Mouse (Mus musculus) liver, embryonic 15.5 days (tissue): Measurements from ENCODE around the gene Cytip. TPM values are rescaled to one million over a fixed set of nuclear protein-coding genes. Genes with fewer than 3 reads are reported as not detected.

ENCODE experiments used
- ATAC-seq: fragments of 200-750 bp; cut with Nextera tagmentation; 2 replicates; pipeline ENCODE4 v1.8.0; 2017; ENCODE audit warnings: moderate number of reproducible peaks, mild to moderate bottlenecking, moderate library complexity; ENCODE audit not compliant: insufficient read depth
- H3K27ac ChIP-seq: fragments of 300-500 bp; sonication (generic); replicated peaks from 2 replicates; pipeline ENCODE4 v1.5.1; 2015; ENCODE audit warnings: mild to moderate bottlenecking, inconsistent platforms
- H3K27me3 ChIP-seq: fragments of 300-500 bp; sonication (generic); 2 replicates; pipeline ENCODE4 v1.6.1; 2015; ENCODE audit warnings: mild to moderate bottlenecking, inconsistent platforms
- H3K36me3 ChIP-seq: fragments of 300-500 bp; sonication (generic); replicated peaks from 2 replicates; pipeline ENCODE4 v1.6.1; 2015; ENCODE audit warnings: moderate library complexity, mild to moderate bottlenecking, inconsistent platforms
- H3K4me1 ChIP-seq: fragments of 300-500 bp; sonication (generic); replicated peaks from 2 replicates; pipeline ENCODE4 v1.6.1; 2015; ENCODE audit warnings: inconsistent platforms
- H3K4me2 ChIP-seq: fragments of 300-500 bp; sonication (generic); 2 replicates; pipeline ENCODE4 v1.6.1; 2015; ENCODE audit warnings: moderate library complexity, mild to moderate bottlenecking, inconsistent platforms
- H3K4me3 ChIP-seq: fragments of 300-500 bp; sonication (generic); replicated peaks from 2 replicates; pipeline ENCODE4 v1.5.1; 2015; ENCODE audit warnings: mild to moderate bottlenecking, inconsistent platforms
- H3K9ac ChIP-seq: fragments of 300-500 bp; sonication (generic); 2 replicates; pipeline ENCODE4 v1.6.1; 2015; ENCODE audit warnings: moderate library complexity, mild to moderate bottlenecking, inconsistent platforms
- H3K9me3 ChIP-seq: fragments of 300-500 bp; sonication (generic); replicated peaks from 2 replicates; pipeline ENCODE4 v1.6.1; 2016; ENCODE audit warnings: inconsistent platforms
- WGBS: fragments of 180-500 bp; shearing (Covaris S2); methylation state at CpG from one replicate; pipeline ENCODE4 v1.1.7; 2015; ENCODE audit warnings: mixed read lengths; ENCODE audit not compliant: insufficient replicate concordance; 5-methylcytosine and 5-hydroxymethylcytosine counted together
- polyA plus RNA-seq: library from polyadenylated mRNA; unstranded; fragments of >200 nt; fragmentation: Nextera tagmentation; extraction: Ambion mirVana; gene quantifications from 2 replicates; pipeline ENCODE4 v1.2.1, GENCODE M21; 2015

The Cytip gene
- polyA plus RNA-seq, 1 experiment from 2014 or later = 3.4 TPM

DNA sequence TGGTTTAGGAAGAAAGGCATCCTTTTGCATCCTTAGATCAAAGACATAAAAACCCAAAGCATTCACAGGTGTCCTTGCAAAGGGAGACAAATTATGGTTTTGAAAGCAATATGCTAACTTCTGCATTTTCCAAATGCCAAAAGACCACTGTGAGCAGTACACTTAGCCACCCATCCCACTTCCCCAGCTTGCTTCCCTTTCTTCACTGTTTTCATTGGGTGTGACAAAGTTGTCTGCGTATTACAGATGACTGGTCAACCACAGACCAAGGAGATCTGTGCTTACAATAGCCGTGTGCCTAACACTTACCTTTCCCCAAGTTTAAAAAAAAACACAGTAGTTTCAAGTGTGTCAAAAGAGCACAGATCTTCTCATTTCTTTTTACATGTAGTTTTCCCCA is 11.7 kb downstream of the Cytip start:
- no peaks in the 10 kb centered on the region for H3K27me3 ChIP-seq
- H3K4me2 ChIP-seq = no peak overlapping the region
- H3K4me1 ChIP-seq = no peaks in the 10 kb centered on the region
- H3K36me3 ChIP-seq = no peaks in the 10 kb centered on the region
- H3K4me3 ChIP-seq = no peak overlapping the region
- H3K9ac ChIP-seq = no peak overlapping the region
- 28% methylated on average over 2 of the region's 2 CpGs for WGBS
- no peaks in the 10 kb centered on the region for H3K9me3 ChIP-seq
- ATAC-seq = no peak
- H3K27ac ChIP-seq = no peak overlapping the region

DNA sequence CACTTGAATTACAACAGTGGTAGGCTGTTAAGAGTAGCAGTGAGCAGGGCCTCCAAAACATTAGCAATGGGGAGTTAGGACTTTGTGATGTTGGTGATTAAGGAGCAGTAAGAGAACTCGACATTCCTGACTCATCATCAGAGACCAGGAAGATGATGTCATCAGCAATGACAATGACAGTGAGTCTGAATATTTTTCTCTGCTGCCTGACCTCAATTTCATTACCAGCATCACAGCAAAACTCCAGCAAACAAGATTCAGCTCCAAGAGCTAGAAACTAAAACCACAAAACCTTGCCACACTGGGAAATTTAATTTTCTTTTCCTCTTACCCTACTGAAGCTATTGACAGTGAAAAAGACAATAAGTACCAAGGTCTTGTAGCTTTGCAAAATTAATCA is 14.6 kb downstream of the Cytip start:
- no peaks in the 10 kb centered on the region for H3K4me1 ChIP-seq
- no peak overlapping the region for H3K9ac ChIP-seq
- H3K4me3 ChIP-seq = no peak overlapping the region
- H3K36me3 ChIP-seq = no peaks in the 10 kb centered on the region
- no peak overlapping the region for H3K27ac ChIP-seq
- no peaks in the 10 kb centered on the region for H3K9me3 ChIP-seq
- no peaks in the 10 kb centered on the region for H3K27me3 ChIP-seq
- 35% methylated on average over 1 of the region's 1 CpGs for WGBS
- H3K4me2 ChIP-seq = no peak overlapping the region
- ATAC-seq = no peak

DNA sequence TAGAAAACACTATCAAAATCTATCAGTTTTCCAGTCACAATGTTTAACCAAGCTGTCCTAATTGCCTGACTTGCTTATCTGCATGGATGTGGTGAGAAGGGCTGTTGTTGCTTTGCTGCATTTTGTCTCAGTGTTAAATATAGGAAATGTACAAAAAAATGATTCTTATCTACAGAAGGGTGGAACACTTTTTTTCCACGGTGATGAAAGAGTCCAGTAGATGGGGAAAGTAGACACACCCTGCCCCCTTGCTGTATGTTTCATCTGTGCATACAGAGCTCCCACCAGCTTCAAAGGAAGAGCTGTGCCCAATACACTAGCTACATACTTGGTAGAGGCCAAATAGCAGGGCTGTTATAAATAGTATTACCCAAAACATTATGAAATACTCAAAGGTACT is 16.3 kb downstream of the Cytip start:
- no peaks in the 10 kb centered on the region for H3K9me3 ChIP-seq
- ATAC-seq = no peak
- 5% methylated on average over 1 of the region's 1 CpGs for WGBS
- no peak overlapping the region for H3K27ac ChIP-seq
- no peak overlapping the region for H3K9ac ChIP-seq
- H3K36me3 ChIP-seq = no peaks in the 10 kb centered on the region
- H3K4me3 ChIP-seq = no peak overlapping the region
- no peak overlapping the region for H3K4me2 ChIP-seq
- H3K4me1 ChIP-seq = no peaks in the 10 kb centered on the region
- H3K27me3 ChIP-seq = no peaks in the 10 kb centered on the region

DNA sequence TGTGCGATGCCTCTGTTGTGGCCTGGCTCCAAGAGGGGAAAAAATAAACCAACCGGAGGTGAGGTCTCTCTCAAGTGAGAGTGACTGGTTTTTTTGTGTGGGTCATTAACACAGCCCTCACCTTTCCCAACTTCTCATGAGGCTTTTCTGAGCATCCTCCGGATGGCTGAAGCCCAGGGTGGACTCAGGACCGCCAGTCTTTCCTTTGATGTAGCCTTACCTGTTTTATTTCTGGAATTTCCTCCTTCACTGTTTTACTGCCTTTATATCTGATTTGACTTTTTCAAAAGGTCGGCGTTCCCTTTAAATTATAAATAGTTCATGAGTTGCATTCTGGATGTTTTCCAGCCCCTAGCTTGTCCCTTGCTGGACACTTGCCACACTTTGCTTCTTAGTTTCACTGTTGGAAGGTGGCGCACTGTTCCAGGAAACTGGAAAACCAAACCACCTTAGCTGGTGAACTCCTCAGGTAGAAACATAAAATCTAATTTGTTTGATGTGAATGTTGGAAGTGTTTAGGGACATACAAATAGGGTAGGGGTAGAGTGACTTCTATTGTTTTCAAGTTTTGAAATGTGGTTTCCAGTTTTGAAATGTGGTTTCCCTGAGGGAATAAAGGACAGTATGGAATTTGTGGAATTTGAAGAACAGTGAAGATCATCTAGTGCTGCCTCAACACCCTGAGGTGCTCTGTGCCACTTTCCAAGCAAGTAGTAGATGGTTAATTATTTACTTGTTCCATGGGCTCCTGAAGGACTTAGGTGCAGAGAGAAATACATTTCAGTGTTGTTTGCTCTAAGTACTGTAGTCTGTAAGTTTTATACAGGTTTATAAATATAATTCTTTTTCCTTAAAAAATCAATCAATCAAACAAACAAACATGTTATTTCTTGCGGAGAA is 19.7 kb downstream of the Cytip start:
- Histone ChIP-seq H3K4me2 (no peak overlapping the region), H3K27ac (no peak overlapping the region), H3K9ac (no peak overlapping the region), H3K9me3 (no peaks in the 10 kb centered on the region), H3K4me3 (no peak overlapping the region), H3K4me1 (no peaks in the 10 kb centered on the region), H3K27me3 (no peaks in the 10 kb centered on the region), H3K36me3 (no peaks in the 10 kb centered on the region)
- WGBS = 63% methylated on average over 8 of the region's 8 CpGs
- ATAC-seq = no peak

DNA sequence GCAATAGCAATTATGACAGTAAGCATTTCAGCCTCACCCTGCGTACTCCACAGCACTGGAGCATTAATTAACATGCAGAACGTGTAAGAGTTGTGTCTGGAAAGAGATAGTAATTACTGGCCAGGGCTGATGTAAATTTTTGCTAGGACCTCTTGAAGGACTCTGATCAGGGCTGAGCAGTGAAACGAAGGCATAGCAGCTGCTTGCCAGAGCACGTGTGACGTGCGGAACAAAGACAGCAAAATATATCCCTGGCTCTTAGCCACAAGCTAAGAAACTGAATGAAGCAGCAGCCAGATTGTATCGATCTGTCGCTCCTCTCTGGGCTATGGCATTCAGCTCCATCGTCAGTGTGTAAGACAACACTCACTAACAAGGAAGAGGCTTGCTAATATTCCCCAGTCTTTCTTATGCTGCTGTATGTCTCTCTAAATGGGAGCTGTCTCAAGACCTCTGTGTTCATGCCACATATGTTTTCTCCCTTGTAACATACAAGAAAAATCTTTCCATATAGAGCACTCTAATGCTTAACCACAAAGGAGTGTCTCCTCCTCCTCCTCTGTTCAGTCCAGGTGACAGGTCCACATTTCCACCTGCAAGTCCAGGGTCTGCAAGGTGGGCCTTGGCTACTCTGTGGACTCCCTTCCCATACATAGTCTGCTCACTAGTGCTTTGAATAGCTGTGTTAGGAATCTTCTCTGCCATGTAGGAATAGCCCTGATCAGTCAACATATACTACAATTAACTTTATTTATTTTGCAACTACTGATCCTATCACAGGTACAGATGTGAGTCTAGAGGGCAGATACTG is 20.7 kb downstream of the Cytip start:
- Histone ChIP-seq H3K4me3 (no peak overlapping the region), H3K27ac (no peak overlapping the region), H3K36me3 (no peaks in the 10 kb centered on the region), H3K4me1 (no peaks in the 10 kb centered on the region), H3K9ac (no peak overlapping the region), H3K9me3 (no peaks in the 10 kb centered on the region), H3K4me2 (no peak overlapping the region), H3K27me3 (no peaks in the 10 kb centered on the region)
- WGBS = 67% methylated on average over 9 of the region's 9 CpGs
- no peak for ATAC-seq

DNA sequence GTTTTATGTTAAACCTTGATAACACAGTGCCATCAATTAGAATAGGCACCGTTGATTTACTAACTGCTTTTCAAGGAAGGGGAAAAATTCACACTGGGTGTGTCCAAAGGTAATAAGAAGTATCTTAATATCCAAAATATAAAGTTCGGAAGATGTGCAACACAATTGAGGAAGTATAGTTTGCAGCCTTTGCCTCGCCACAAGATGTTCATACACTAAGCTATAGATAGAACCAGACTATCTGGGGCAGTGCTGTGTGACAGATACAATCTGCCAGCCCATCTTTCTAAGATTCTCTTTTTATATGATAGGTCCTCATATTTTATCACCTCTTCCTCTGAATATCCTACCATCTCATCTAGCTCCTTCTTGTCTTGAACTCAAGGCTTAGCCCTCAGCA is 22.4 kb downstream of the Cytip start:
- Histone ChIP-seq H3K4me3 (no peak overlapping the region), H3K4me2 (no peak overlapping the region), H3K27me3 (no peaks in the 10 kb centered on the region), H3K9ac (no peak overlapping the region), H3K9me3 (no peaks in the 10 kb centered on the region), H3K4me1 (no peaks in the 10 kb centered on the region), H3K36me3 (no peaks in the 10 kb centered on the region), H3K27ac (no peak overlapping the region)
- 32% methylated on average over 3 of the region's 3 CpGs for WGBS
- ATAC-seq = no peak

DNA sequence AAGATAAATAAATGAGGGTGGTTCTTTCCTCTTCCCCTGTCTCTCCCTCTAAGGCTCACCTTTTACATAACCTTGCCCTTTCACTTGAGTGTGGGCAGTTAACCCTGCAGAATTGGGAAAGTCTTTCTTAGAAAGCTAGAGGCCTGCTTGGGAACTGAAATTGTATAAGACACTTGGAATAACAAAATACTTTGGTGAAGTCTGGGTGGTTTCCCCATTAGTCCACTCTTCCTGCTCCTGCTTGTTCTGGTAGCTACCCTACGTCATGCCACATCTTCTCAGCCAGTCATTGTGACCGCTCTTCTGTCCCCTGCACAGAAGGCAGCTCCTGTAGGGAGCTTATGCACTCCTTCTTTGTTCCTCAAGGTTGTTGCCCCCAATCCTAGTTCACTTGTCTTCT is 26.2 kb downstream of the Cytip start:
- Histone ChIP-seq H3K27me3 (no peaks in the 10 kb centered on the region), H3K27ac (no peak overlapping the region), H3K4me3 (no peak overlapping the region), H3K9ac (no peak overlapping the region), H3K4me1 (no peaks in the 10 kb centered on the region), H3K36me3 (no peaks in the 10 kb centered on the region), H3K9me3 (no peaks in the 10 kb centered on the region), H3K4me2 (no peak overlapping the region)
- 67% methylated on average over 2 of the region's 2 CpGs for WGBS
- no peak for ATAC-seq

DNA sequence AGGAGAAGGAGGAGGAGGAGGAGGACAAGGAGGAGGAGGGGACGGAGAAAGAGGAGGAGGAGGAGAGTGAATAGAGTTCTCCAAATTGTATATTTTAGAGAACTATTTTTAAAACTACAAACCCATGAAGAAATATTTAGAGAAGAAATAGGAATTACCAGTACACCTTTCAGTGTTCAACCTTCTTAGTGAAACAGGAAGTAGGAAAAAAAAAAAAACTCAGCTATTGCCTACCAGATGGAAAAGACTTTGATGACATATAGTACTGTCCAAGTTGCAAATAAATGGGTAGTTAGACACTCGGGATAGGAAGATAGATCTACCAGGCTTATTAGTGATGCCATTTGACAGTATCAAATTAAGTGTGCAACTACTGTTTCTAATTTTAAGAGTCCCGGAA is 27.7 kb downstream of the Cytip start:
- ATAC-seq = no peak
- Histone ChIP-seq H3K36me3 (no peaks in the 10 kb centered on the region), H3K9ac (no peak overlapping the region), H3K4me3 (no peak overlapping the region), H3K27me3 (no peaks in the 10 kb centered on the region), H3K27ac (no peak overlapping the region), H3K4me1 (no peaks in the 10 kb centered on the region), H3K9me3 (no peaks in the 10 kb centered on the region), H3K4me2 (no peak overlapping the region)
- WGBS = 43% methylated on average over 3 of the region's 3 CpGs

DNA sequence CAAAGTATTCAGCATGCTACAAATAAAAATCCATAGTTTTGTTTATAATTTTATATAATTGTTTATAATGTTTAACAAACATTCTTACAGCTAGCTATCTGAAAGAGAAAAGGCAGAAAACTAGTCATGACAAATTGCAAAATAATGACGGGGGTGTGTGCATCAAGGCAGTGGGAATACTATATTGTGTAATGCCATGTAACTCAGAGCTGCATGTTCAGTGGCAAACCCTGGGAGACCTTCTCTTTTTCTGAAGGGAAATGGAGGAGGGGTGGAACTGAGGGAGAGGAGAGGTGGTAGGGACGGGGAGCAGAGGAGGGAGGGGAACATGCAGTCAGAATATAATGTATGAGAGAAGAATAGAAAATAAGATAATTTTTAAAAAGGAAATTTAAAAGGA is 28.6 kb downstream of the Cytip start:
- Histone ChIP-seq H3K27ac (no peak overlapping the region), H3K4me2 (no peak overlapping the region), H3K4me1 (no peaks in the 10 kb centered on the region), H3K36me3 (no peaks in the 10 kb centered on the region), H3K27me3 (no peaks in the 10 kb centered on the region), H3K4me3 (no peak overlapping the region), H3K9me3 (no peaks in the 10 kb centered on the region), H3K9ac (no peak overlapping the region)
- 38% methylated on average over 2 of the region's 2 CpGs for WGBS
- no peak for ATAC-seq

DNA sequence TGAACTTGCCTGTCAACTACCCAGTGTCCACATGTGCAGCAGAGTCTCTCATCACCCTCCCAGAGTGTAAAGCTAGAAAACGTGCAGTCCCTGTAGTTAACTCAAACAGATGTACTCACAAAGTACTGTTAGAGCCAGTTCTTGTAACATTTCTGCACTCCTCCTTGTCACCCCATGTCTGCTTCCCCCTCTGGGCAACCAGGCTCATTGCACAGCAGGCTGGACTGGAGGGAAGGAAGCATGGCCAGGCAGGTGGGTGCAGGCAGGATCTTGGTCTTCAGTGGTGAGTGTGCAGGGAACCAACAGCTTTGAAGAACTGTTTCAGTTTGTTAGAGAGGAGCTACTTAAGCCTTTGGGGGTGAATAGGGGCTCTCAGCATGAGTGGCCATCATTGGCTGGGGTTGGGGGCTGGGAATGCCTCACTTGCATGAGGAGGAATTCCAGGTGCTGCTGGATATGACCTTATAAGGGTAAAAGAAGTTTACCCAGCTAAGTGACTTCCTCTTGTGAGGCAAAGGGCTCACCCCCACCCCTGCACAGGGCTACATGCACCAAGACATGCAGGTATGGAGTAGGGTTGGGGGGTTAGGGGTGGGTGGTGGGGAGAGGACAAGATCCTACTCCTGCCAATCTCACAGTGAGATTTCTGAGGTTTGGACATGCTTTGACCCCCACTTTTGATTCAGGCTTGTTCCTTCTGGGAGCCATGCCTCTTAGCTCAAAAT is 31.7 kb downstream of the Cytip start:
- no peak overlapping the region for H3K4me2 ChIP-seq
- no peaks in the 10 kb centered on the region for H3K9me3 ChIP-seq
- H3K4me3 ChIP-seq = no peak overlapping the region
- H3K36me3 ChIP-seq = no peaks in the 10 kb centered on the region
- ATAC-seq = no peak
- H3K9ac ChIP-seq = no peak overlapping the region
- H3K4me1 ChIP-seq = no peaks in the 10 kb centered on the region
- no peaks in the 10 kb centered on the region for H3K27me3 ChIP-seq
- no peak overlapping the region for H3K27ac ChIP-seq
- 16% methylated on average over 1 of the region's 1 CpGs for WGBS

DNA sequence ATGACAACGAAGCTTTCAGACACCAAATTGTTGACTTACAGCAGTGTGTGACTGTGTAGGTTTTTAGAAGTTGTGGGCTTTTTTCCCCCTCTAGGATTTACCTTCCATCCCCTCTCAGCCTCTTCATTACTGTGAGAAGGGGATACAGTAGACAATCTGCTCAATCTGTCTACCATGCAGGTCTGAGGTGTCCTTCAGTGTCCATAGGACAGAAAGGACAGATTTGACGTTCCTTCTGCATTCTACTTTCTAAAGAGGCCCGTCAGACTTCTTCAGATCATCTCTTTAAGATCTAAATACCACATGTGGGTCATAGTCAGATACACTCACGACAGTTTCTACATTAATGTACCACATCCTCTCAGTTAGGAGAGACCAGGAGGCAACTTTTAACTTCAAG is 33.5 kb downstream of the Cytip start:
- Histone ChIP-seq H3K9me3 (no peaks in the 10 kb centered on the region), H3K4me1 (no peaks in the 10 kb centered on the region), H3K4me2 (no peak overlapping the region), H3K27ac (no peak overlapping the region), H3K4me3 (no peak overlapping the region), H3K36me3 (no peaks in the 10 kb centered on the region), H3K9ac (no peak overlapping the region), H3K27me3 (no peaks in the 10 kb centered on the region)
- ATAC-seq = no peak
- WGBS = 35% methylated on average over 4 of the region's 4 CpGs
